Mouse (Mus musculus): ENCODE results near the gene Zbtb5. TPM values are rescaled to one million over a fixed set of nuclear protein-coding genes. Genes with fewer than 3 reads are reported as not detected.
A peak's percentile ranks its signal among the peaks of the same experiment; 100 is the strongest.
"Not testable (repeated sequence)": the region's sequence is repeated elsewhere in the genome, so short reads cannot be mapped to it uniquely, and the experiment has no call there.

Gene Zbtb5
- 5.7 and 6.5 TPM in 2 replicates for total RNA-seq (2015)
- total RNA-seq (2017): 9.5 and 10.1 TPM in 2 replicates

DNA sequence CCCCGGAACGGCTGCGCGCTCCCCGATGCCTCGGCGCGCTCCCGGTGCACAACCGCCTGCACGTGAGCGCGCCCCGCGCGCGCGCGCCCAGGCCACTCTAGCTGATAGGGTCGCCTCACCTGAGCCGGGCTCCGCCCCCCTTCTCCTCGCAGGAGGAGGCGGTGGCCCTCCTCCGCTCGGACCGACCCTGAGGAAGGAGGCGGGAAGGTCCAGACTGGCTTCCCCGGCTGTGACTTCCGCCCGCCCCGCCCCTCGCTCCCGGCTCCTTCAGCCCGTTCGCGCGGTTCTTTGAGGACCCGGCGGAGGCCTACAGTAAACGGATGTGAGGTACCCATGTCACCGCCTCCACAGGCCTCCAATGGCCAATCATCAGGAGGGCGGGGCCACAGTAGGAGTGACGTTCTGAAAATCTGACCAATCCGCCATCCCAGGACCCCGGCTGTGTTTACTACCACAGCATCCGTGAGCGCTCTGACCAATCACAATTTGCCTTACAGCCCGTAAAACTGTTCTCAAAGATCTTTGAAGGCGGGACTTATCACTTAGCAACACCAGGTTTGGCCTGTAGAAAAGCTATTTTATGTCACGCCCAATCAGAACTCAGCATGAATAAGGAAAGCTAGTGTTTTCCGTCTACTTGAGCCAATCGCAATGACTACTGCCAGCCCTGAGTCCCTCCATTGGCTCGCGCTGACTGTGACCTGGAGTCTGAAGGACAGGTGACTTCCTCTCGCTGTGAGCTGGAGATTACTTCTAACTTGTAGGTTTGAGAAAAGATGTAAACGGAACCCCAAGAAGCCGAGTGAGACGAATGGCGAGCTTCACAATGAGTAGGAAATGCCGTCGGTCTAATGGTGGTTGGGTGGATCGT, at the start of gene Zbtb5:
TSS of gene Zbtb5 (minus strand) at position 308 of the 871 bp plus-strand sequence.
- ATAC-seq (replicated peaks; ENCODE audit: poor library complexity): peak; percentile 81

- ATAC-seq (replicated peaks; ENCODE audit: poor library complexity): no peak
Observed at GRCm38 (mm10) chr4:45055451-45055850, 43.2 kb upstream of the Zbtb5 start.

DNA sequence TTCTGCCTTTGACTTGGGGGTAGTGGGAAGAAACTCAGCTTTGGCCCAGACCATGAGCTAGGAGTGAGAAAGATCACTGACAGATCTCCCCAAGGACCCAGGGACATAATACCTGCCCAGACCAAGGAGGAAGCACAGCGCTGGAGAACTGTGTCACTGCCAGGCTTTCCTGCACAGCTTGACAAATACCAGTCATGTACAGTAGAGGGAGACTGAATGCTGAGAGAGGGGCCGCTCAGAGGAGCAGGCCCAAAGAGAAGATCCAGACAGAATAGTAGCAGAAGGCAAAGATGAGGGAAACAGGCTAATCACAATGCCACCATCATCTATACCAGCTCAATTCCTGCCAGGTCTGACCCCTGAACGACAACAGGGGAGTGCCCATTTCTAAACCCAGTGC, 42.6 kb upstream of the Zbtb5 start:
- ATAC-seq (replicated peaks; ENCODE audit: poor library complexity): peak; percentile 94

DNA sequence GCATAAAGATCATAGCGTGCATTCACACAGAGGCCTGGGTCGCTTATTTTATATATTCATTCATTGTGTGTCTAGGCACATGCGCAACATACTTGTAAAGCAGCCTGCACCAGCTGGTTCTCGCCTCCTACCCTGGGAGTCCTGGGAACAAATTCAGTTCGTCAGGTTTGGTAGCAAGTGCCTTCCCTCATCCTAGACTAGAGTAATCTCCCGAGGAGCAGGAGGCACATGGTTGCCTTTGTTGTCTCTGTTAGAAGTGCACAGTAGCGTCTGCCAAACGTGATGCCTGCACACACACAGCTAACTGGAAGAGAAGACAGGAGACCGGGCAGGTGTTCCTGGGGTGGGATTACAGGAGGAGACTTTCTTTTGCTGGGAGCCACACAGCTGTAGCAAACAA, 35.7 kb upstream of the Zbtb5 start:
- ATAC-seq (replicated peaks; ENCODE audit: poor library complexity): no peak

DNA sequence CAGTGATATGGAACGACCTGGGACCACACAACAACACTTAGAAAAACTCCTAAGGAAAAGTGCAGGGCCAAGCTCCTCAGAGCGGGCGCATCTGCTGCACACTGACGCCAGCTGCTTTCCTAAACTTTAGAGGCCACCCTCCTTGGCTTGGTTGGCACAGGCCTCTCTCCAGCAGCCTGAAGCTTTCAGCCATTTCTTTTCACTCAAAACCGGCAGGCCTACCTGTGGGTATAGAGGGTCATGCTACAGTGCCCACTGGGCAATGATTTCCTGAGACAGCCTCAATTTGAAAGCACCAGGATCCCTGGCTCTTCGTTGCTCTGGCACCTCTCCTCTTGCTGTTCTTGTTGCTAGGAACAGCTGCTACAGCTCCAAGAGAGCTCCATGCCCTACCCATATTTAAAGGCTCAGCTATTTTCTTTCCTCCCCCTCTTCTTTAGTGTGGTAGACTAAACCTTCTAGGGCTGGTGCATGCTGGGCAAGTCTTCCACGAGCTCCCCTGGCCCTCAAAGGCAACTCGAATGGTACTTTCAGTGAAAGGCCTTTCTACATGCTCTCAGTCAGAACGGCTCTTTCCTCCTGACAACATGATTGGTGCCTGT, 35.2 kb upstream of the Zbtb5 start:
- ATAC-seq (replicated peaks; ENCODE audit: poor library complexity): no peak

DNA sequence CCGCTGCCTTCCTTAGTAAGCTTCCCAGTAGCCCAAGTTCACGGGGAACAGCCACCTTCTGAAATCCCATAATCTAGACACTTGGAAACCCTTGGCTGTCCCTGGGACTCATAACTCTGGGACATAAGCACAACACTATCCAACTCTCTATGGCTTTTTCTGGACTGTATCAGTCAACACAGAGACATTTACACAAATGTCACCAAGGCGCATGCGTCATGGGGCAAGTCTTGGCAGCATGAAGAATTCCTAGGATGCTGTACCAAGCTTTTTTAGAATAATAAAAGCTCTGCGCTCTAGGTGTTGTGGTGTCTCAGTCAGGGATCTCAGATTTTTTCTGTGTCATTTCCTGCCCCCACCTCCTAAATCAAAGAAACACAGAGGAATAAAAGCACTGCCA, 34.5 kb upstream of the Zbtb5 start:
- no peak for ATAC-seq (replicated peaks; ENCODE audit: poor library complexity)

- ATAC-seq (replicated peaks; ENCODE audit: poor library complexity): no peak
Observed at GRCm38 (mm10) chr4:45040795-45041194, 28.6 kb upstream of the Zbtb5 start.

GRCm38 (mm10) chr4:45039546-45039945, 27.3 kb upstream of the Zbtb5 start:
- not testable (repeated sequence) for ATAC-seq (replicated peaks; ENCODE audit: poor library complexity)

DNA sequence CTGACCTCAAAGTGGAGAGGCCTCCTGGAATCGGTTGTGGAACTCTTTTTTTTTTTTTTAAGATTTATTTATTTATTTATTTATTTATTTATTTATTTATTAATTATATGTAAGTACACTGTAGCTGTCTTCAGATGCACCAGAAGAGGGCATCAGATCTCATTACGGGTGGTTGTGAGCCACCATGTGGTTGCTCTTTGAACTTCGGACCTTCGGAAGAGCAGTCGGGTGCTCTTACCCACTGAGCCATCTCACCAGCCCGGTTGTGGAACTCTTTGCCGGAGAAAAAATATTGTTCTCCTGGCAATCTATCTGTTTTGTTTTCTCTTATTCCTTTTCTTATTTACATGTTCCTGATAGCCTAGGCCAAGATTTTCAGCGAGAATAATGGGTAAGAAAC, 26.7 kb upstream of the Zbtb5 start:
- ATAC-seq (replicated peaks; ENCODE audit: poor library complexity): not testable (repeated sequence)

GRCm38 (mm10) chr4:45037455-45038410, 25.5 kb upstream of the Zbtb5 start:
- ATAC-seq (replicated peaks; ENCODE audit: poor library complexity): no peak

DNA sequence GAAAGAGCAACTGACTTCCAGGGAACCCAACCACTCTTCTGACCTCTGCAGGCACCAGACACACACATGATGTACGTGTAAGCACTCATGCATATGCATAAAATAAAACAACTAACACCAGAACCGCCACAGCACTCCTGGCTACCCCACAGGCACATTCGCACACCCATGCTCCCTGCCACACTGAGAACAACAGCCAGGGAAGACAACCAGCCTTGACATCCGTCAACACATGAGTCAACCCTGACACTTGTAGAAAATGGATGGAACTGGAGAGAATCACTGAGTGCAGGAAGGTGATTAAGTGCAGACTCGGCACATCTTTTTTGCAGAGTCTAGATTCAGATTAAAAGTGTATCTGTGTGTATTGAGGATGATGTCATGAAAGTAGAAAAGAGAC, 24.4 kb upstream of the Zbtb5 start:
- ATAC-seq (replicated peaks; ENCODE audit: poor library complexity): no peak

DNA sequence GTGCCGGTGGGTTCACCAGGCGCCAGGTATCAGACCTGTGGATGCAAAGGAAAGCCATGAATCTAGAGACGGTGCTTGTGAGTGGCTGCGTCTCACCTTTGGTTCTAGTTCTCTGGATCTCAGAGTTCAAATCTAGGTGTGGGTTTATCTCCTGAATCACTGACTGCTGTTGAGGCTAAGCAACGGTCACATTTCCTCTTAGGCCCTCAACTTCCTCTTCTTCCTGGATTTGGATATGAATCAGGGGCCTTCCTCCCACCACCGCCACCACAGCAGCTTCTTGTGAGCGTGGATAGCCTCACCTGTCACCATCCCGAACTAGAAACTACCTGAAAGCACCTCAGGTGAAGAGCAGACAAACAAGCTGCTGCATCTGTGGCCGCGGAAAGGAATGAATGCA, 23.8 kb upstream of the Zbtb5 start:
- 0 out of 2 replicates have a peak, but pooled peaks have one; percentile 20 for ATAC-seq (replicated peaks; ENCODE audit: poor library complexity)

GRCm38 (mm10) chr4:45034693-45035628, 22.7 kb upstream of the Zbtb5 start:
- ATAC-seq (replicated peaks; ENCODE audit: poor library complexity): no peak

- peak; percentile 77 for ATAC-seq (replicated peaks; ENCODE audit: poor library complexity)
Observed at GRCm38 (mm10) chr4:45032586-45032985, 20.4 kb upstream of the Zbtb5 start.

- no peak for ATAC-seq (replicated peaks; ENCODE audit: poor library complexity)
Observed at GRCm38 (mm10) chr4:45026459-45026858, 14.2 kb upstream of the Zbtb5 start.

GRCm38 (mm10) chr4:45019009-45019408, 6.8 kb upstream of the Zbtb5 start:
- ATAC-seq (replicated peaks; ENCODE audit: poor library complexity): peak; percentile 9; the same call in 1 of the 2 replicates

DNA sequence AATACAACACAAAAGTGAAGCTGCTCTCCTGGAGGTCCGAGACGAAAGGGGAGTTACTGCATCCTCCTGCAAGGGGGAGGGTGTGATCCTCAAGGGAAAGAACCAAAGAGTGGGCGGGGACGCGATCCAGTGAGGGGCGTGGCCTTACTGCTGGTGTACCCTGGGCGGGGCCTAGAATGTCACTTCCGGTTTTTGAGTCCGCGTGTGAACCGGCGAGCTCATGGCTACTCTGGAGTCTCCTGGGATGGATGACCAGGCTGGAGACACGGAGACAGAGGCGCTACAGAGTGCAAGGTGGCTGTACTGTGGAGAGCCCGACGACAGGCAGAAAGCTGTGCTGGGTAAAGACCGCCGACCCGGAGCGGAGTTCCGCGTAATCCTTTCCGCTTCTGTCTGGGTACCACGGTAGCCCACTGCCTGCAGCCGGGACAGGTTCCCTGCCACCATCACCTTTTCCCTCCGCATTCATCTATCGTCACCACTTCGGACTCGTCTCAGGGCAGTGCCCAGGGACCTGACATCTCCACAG, 6.3 kb upstream of the Zbtb5 start, which contains the start of gene Polr1e:
TSS of gene Polr1e (plus strand) at position 132 of the 529 bp plus-strand sequence.
- ATAC-seq (replicated peaks; ENCODE audit: poor library complexity): peak; percentile 96

- ATAC-seq (replicated peaks; ENCODE audit: poor library complexity): no peak
Observed at GRCm38 (mm10) chr4:45015615-45016014, 3.4 kb upstream of the Zbtb5 start.

DNA sequence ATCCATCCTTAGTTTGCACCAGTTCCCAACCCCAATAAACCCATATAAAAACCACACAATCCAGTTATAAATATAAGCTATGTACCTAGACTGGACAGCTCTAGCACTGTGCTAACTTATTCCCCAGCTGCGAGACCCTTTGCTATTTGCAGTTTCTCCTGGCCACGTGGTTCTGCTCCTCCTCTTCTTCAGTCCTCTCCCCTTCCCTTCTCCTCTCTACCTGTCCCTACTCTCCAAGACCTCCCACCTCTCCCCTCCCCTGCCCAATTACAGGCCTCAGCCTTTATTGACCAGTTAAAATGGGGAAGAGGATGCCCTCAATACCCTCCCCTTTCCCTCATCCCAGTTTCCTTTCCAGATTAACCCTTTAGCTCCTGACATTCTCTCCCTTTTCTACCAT, 1.3 kb upstream of the Zbtb5 start:
- ATAC-seq (replicated peaks; ENCODE audit: poor library complexity): no peak

- ATAC-seq (replicated peaks; ENCODE audit: poor library complexity): peak; percentile 13
Observed at GRCm38 (mm10) chr4:45013031-45013431, 819 bp upstream of the Zbtb5 start.

All from megakaryocyte progenitor cell, adult 5-6 weeks (primary cell).